Mouse (Mus musculus): ENCODE measurements around the gene Jsrp1. TPM values are rescaled to one million over a fixed set of nuclear protein-coding genes. Genes with fewer than 3 reads are reported as not detected.

The Jsrp1 gene
- polyA plus RNA-seq, 1 experiment = not detected

DNA sequence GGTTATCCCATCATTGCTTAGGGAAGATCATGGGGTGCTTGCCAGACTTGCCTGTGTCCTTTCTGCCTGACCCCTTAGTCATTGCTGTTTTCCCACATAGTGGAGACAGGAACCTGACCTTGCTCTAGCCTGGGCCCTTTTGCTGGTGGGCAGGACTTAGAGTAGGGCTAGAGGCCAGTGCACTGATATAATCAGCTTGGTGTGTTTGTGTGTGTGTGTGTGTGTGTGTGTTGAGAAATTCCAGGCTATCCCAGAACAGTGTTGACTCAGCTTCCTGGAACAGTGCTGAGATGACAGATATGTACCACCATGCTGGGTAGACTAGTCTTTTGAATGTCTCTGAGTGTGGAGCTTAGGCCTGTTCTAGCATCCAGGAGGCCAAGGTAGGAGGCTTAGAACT lies 33.7 kb downstream of the Jsrp1 start:
- H3K27me3 ChIP-seq (ENCODE audit: control insufficient read depth) = no peaks in the 10 kb centered on the region
- H3K4me3 ChIP-seq (replicated peaks) = no peak overlapping the region
- no peaks in the 10 kb centered on the region for H3K9me3 ChIP-seq (ENCODE audit: control insufficient read depth, low read length)
- TF ChIP-seq GATA1 (IDR thresholded peaks at IDR 0.05; ENCODE audit: low read length) = no peak
- TF ChIP-seq TAL1 (IDR thresholded peaks at IDR 0.05; ENCODE audit: low read length) = no peak
- peaks cover 8% of the 10 kb centered on the region for H3K4me1 ChIP-seq (ENCODE audit: control insufficient read depth)
- peaks cover 100% of the 10 kb centered on the region for H3K36me3 ChIP-seq (ENCODE audit: control insufficient read depth)

GRCm38 (mm10) chr10:80777123-80777522 lies 36.2 kb downstream of the Jsrp1 start:
- H3K36me3 ChIP-seq (ENCODE audit: control insufficient read depth) = peaks cover 100% of the 10 kb centered on the region
- H3K4me3 ChIP-seq (replicated peaks) = no peak overlapping the region
- H3K27me3 ChIP-seq (ENCODE audit: control insufficient read depth) = no peaks in the 10 kb centered on the region
- no peak for TF ChIP-seq TAL1 (IDR thresholded peaks at IDR 0.05; ENCODE audit: low read length)
- no peak for TF ChIP-seq GATA1 (IDR thresholded peaks at IDR 0.05; ENCODE audit: low read length)
- H3K4me1 ChIP-seq (ENCODE audit: control insufficient read depth) = peaks cover 28% of the 10 kb centered on the region
- H3K9me3 ChIP-seq (ENCODE audit: control insufficient read depth, low read length) = no peaks in the 10 kb centered on the region

DNA sequence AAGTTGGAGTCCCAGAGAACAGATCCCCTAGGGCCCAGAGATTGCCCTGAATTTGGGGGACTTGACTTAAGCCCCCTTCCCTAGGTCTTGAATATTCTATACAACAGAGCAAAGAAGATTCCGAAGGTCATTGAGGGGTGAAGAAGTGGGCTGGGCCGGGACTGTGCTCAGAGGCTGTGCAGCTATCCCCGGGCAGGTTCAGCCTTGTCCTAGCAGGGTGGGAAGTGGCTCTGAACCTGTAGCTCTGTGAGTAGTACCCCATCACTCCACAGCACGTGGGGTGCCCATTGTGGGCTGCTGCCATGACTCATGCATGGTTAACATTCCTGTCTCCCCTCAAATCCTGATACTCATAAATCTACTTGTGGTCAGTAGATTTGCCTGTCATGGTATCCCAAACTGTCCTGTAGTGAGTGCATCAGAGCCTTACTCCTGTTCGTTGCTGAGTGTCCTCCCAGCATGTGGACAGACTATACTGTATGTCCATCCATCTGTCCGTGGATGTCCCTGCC lies 36.9 kb downstream of the Jsrp1 start:
- no peaks in the 10 kb centered on the region for H3K27me3 ChIP-seq (ENCODE audit: control insufficient read depth)
- H3K4me1 ChIP-seq (ENCODE audit: control insufficient read depth) = peaks cover 28% of the 10 kb centered on the region
- peaks cover 100% of the 10 kb centered on the region for H3K36me3 ChIP-seq (ENCODE audit: control insufficient read depth)
- H3K4me3 ChIP-seq (replicated peaks) = no peak overlapping the region
- TF ChIP-seq TAL1 (IDR thresholded peaks at IDR 0.05; ENCODE audit: low read length) (no peak), GATA1 (IDR thresholded peaks at IDR 0.05; ENCODE audit: low read length) (no peak)
- H3K9me3 ChIP-seq (ENCODE audit: control insufficient read depth, low read length) = no peaks in the 10 kb centered on the region

DNA sequence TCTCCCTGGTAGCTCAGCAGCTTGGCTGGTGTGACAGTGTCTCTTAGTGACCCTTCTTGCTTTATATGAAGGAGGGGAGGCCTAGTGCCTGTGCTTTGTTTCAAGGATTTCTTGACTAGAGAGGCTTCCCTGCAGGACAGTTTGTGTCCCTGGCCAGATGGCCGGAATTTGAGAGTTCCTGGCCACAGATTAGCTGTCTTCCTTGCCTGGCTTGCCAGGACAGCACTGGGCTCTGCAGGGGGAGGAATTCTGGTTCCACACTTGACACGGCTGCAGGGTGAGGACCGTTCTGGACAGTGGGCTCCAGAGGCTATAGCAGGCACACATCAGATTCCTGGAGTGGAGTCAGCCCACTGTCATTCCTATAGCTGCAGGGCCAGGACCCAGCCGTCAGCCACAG lies 37.6 kb downstream of the Jsrp1 start:
- no peaks in the 10 kb centered on the region for H3K9me3 ChIP-seq (ENCODE audit: control insufficient read depth, low read length)
- no peak overlapping the region for H3K4me3 ChIP-seq (replicated peaks)
- H3K4me1 ChIP-seq (ENCODE audit: control insufficient read depth) = peaks cover 28% of the 10 kb centered on the region
- TF ChIP-seq TAL1 (IDR thresholded peaks at IDR 0.05; ENCODE audit: low read length) (no peak), GATA1 (IDR thresholded peaks at IDR 0.05; ENCODE audit: low read length) (no peak)
- H3K27me3 ChIP-seq (ENCODE audit: control insufficient read depth) = no peaks in the 10 kb centered on the region
- H3K36me3 ChIP-seq (ENCODE audit: control insufficient read depth) = peaks cover 100% of the 10 kb centered on the region

DNA sequence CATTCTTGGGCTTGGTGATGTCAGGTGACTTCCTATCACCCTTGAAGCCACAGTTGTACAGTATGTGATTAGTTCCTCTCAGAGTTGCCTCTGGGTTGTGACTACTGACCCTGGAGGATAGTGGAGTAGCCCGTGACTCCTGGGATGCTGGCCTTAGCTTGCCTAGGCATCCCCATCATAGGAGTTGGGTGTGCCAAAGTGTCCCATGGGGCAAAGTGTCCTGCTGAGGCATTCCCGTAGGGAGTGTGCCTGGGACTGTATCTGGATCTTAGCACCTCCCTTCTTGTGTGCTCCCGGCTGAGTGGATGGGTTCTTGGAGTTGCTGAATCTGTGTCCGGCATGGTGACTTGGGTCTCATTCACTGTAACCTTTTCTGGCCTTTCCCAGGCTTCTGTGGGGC lies 38.3 kb downstream of the Jsrp1 start:
- TF ChIP-seq GATA1 (IDR thresholded peaks at IDR 0.05; ENCODE audit: low read length) (no peak), TAL1 (IDR thresholded peaks at IDR 0.05; ENCODE audit: low read length) (no peak)
- Histone ChIP-seq H3K9me3 (ENCODE audit: control insufficient read depth, low read length) (no peaks in the 10 kb centered on the region), H3K4me1 (ENCODE audit: control insufficient read depth) (peaks cover 33% of the 10 kb centered on the region), H3K27me3 (ENCODE audit: control insufficient read depth) (no peaks in the 10 kb centered on the region), H3K36me3 (ENCODE audit: control insufficient read depth) (peaks cover 100% of the 10 kb centered on the region), H3K4me3 (replicated peaks) (no peak overlapping the region)

GRCm38 (mm10) chr10:80774549-80774948 lies 38.7 kb downstream of the Jsrp1 start:
- Histone ChIP-seq H3K4me3 (replicated peaks) (no peak overlapping the region), H3K9me3 (ENCODE audit: control insufficient read depth, low read length) (no peaks in the 10 kb centered on the region), H3K27me3 (ENCODE audit: control insufficient read depth) (no peaks in the 10 kb centered on the region), H3K4me1 (ENCODE audit: control insufficient read depth) (peaks cover 37% of the 10 kb centered on the region), H3K36me3 (ENCODE audit: control insufficient read depth) (peaks cover 100% of the 10 kb centered on the region)
- TF ChIP-seq GATA1 (IDR thresholded peaks at IDR 0.05; ENCODE audit: low read length) (no peak), TAL1 (IDR thresholded peaks at IDR 0.05; ENCODE audit: low read length) (no peak)

DNA sequence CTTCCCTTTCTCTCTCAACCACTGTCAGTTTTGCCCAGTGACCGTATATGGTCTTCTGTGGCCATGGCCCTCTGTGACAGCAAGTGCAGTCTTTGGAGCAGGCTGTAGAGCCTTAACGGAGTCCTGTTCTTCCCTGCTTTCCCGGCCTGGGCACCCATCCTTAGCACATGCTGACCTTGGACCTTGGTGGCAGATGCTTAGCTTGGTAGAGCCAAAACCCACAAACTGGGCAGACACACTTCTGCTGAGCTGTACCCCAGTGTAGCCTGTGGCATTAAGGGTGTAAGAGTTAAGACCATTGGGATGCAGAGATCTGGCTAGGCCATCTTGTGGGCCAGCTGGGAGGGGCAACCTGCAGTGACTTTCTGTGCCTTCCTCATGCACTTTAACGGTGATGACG lies 39.5 kb downstream of the Jsrp1 start:
- TF ChIP-seq GATA1 (IDR thresholded peaks at IDR 0.05; ENCODE audit: low read length) = no peak
- TF ChIP-seq TAL1 (IDR thresholded peaks at IDR 0.05; ENCODE audit: low read length) = no peak
- H3K9me3 ChIP-seq (ENCODE audit: control insufficient read depth, low read length) = no peaks in the 10 kb centered on the region
- peaks cover 40% of the 10 kb centered on the region for H3K4me1 ChIP-seq (ENCODE audit: control insufficient read depth)
- H3K4me3 ChIP-seq (replicated peaks) = no peak overlapping the region
- H3K36me3 ChIP-seq (ENCODE audit: control insufficient read depth) = peaks cover 100% of the 10 kb centered on the region
- no peaks in the 10 kb centered on the region for H3K27me3 ChIP-seq (ENCODE audit: control insufficient read depth)

GRCm38 (mm10) chr10:80768365-80768764 lies 44.9 kb downstream of the Jsrp1 start:
- peaks cover 37% of the 10 kb centered on the region for H3K4me1 ChIP-seq (ENCODE audit: control insufficient read depth)
- H3K27me3 ChIP-seq (ENCODE audit: control insufficient read depth) = no peaks in the 10 kb centered on the region
- H3K36me3 ChIP-seq (ENCODE audit: control insufficient read depth) = peaks cover 98% of the 10 kb centered on the region
- H3K9me3 ChIP-seq (ENCODE audit: control insufficient read depth, low read length) = no peaks in the 10 kb centered on the region
- no peak overlapping the region for H3K4me3 ChIP-seq (replicated peaks)
- no peak for TF ChIP-seq GATA1 (IDR thresholded peaks at IDR 0.05; ENCODE audit: low read length)
- TF ChIP-seq TAL1 (IDR thresholded peaks at IDR 0.05; ENCODE audit: low read length) = no peak

DNA sequence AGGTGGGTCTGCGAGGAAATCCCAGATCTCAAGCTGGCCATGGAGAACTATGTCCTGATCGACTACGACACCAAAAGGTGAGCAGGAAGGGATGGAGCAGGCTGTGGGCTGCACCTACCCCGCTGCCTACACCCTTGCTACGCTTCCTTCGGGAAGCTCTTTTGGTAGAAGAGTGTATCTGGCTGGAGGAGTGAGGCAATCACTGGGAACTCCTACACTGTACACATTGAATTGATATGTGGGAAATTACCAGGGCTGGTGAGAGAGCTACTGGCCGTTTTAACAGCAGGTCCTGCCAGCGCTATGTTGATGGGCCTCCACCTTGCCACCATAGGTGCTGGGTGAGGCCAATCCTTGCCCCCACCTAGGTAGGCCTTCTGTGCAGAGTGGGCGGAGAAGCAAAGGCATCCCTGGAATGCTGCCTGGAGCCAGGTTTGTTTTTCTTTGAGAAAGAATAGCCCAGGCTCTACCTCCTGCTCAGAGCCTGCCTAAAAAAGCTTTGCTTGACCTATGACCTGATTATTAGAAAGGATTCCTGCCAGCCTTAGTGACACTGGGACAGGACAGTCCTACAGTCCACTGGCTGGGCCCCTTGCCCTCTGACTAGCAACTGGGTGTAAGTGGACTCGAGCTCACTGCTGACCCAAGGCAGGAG lies 47.0 kb downstream of the Jsrp1 start:
- TF ChIP-seq TAL1 (IDR thresholded peaks at IDR 0.05; ENCODE audit: low read length) (no peak), GATA1 (IDR thresholded peaks at IDR 0.05; ENCODE audit: low read length) (no peak)
- no peaks in the 10 kb centered on the region for H3K9me3 ChIP-seq (ENCODE audit: control insufficient read depth, low read length)
- H3K4me1 ChIP-seq (ENCODE audit: control insufficient read depth) = peaks cover 38% of the 10 kb centered on the region
- peaks cover 92% of the 10 kb centered on the region for H3K36me3 ChIP-seq (ENCODE audit: control insufficient read depth)
- no peak overlapping the region for H3K4me3 ChIP-seq (replicated peaks)
- no peaks in the 10 kb centered on the region for H3K27me3 ChIP-seq (ENCODE audit: control insufficient read depth)
